Mouse (Mus musculus): ENCODE data around the gene Tsnaxip1. TPM values are rescaled to one million over a fixed set of nuclear protein-coding genes. Genes with fewer than 3 reads are reported as not detected.

Tsnaxip1 gene
- total RNA-seq, 2 experiments from 2014 or later, result not detected

- DNase-seq (ENCODE audit: low spot score in 2 of 2), result peak; percentile 64 to 65
- intact Hi-C loops (cut with DNase I), result loop anchor here (5.0 kb wide), 1 partner anchor 143 kb away; no protein-coding TSS in a partner anchor
These were observed 28.0 kb downstream of the Tsnaxip1 start for GRCm38 (mm10) chr8:105855248-105856167.

- intact Hi-C loops (cut with DNase I), result loop anchor here (5.0 kb wide), 1 partner anchor 144 kb away; no protein-coding TSS in a partner anchor
- no peak for DNase-seq (ENCODE audit: low spot score in 2 of 2)
These were observed 28.8 kb downstream of the Tsnaxip1 start for GRCm38 (mm10) chr8:105856168-105856835.

GRCm38 (mm10) chr8:105858495-105858894, 31.0 kb downstream of the Tsnaxip1 start:
- DNase-seq (ENCODE audit: low spot score in 2 of 2), result no peak
- intact Hi-C loops (cut with DNase I), result loop anchor here (5.0 kb wide), 1 partner anchor 146 kb away; no protein-coding TSS in a partner anchor

- no peak for DNase-seq (ENCODE audit: low spot score in 2 of 2)
- intact Hi-C loops (cut with DNase I), result loop anchor here (5.0 kb wide), 1 partner anchor 147 kb away; no protein-coding TSS in a partner anchor
These were observed 31.8 kb downstream of the Tsnaxip1 start for GRCm38 (mm10) chr8:105859314-105859713.

GRCm38 (mm10) chr8:105860143-105860981, 32.8 kb downstream of the Tsnaxip1 start, which contains the start of gene Nutf2:
TSS of gene Nutf2 (plus strand) at chr8:105860580.
- peak; percentile 93 to 98 for DNase-seq (ENCODE audit: low spot score in 2 of 2)
- intact Hi-C loops (cut with DNase I), result no loop called here

GRCm38 (mm10) chr8:105861951-105862350, 34.4 kb downstream of the Tsnaxip1 start:
- no peak for DNase-seq (ENCODE audit: low spot score in 2 of 2)
- intact Hi-C loops (cut with DNase I), result no loop called here

- intact Hi-C loops (cut with DNase I), result no loop called here
- DNase-seq (ENCODE audit: low spot score in 2 of 2), result no peak
These were observed 39.0 kb downstream of the Tsnaxip1 start for GRCm38 (mm10) chr8:105866364-105867029.

GRCm38 (mm10) chr8:105874301-105874700, 46.8 kb downstream of the Tsnaxip1 start:
- peak in 1 of 2 experiments; percentile 79 for DNase-seq (ENCODE audit: low spot score in 2 of 2)
- intact Hi-C loops (cut with DNase I), result no loop called here

- intact Hi-C loops (cut with DNase I), result no loop called here
These were observed 53.4 kb downstream of the Tsnaxip1 start, which contains the start of gene Edc4 for GRCm38 (mm10) chr8:105880754-105881520. TSS of gene Edc4 (plus strand) at chr8:105880881.

GRCm38 (mm10) chr8:105889756-105890465, 62.4 kb downstream of the Tsnaxip1 start:
- intact Hi-C loops (cut with DNase I), result no loop called here
- no peak for DNase-seq (ENCODE audit: low spot score in 2 of 2)

More at GRCm38 (mm10) chr8:105880754-105881520, 53.4 kb downstream of the Tsnaxip1 start, which contains the start of gene Edc4:
- peak; percentile 75 to 80 for DNase-seq (ENCODE audit: low spot score in 2 of 2)

- intact Hi-C loops (cut with DNase I), result loop anchor here (1.0 kb wide), 1 partner anchor 40 kb away; no protein-coding TSS in a partner anchor
These were observed 63.3 kb downstream of the Tsnaxip1 start for GRCm38 (mm10) chr8:105890870-105891269.

GRCm38 (mm10) chr8:105892432-105892831, 64.9 kb downstream of the Tsnaxip1 start:
- peak in 1 of 2 experiments; percentile 63 for DNase-seq (ENCODE audit: low spot score in 2 of 2)
- intact Hi-C loops (cut with DNase I), result no loop called here

More at GRCm38 (mm10) chr8:105890870-105891269, 63.3 kb downstream of the Tsnaxip1 start:
- peak in 1 of 2 experiments; percentile 78 for DNase-seq (ENCODE audit: low spot score in 2 of 2)

GRCm38 (mm10) chr8:105893339-105893738, 65.8 kb downstream of the Tsnaxip1 start, which contains the start of gene Nrn1l:
TSS of gene Nrn1l (plus strand) at chr8:105893567.
- intact Hi-C loops (cut with DNase I), result no loop called here
- peak; percentile 75 to 93 for DNase-seq (ENCODE audit: low spot score in 2 of 2)
